Mouse (Mus musculus): Measurements from ENCODE around the gene Serpina6.

The Serpina6 gene

GRCm38 (mm10) chr12:103657991-103658390 is 979 bp upstream of the Serpina6 start:
- DNase-seq (ENCODE audit: extremely low spot score, low read depth, low spot score) = no peak

DNA sequence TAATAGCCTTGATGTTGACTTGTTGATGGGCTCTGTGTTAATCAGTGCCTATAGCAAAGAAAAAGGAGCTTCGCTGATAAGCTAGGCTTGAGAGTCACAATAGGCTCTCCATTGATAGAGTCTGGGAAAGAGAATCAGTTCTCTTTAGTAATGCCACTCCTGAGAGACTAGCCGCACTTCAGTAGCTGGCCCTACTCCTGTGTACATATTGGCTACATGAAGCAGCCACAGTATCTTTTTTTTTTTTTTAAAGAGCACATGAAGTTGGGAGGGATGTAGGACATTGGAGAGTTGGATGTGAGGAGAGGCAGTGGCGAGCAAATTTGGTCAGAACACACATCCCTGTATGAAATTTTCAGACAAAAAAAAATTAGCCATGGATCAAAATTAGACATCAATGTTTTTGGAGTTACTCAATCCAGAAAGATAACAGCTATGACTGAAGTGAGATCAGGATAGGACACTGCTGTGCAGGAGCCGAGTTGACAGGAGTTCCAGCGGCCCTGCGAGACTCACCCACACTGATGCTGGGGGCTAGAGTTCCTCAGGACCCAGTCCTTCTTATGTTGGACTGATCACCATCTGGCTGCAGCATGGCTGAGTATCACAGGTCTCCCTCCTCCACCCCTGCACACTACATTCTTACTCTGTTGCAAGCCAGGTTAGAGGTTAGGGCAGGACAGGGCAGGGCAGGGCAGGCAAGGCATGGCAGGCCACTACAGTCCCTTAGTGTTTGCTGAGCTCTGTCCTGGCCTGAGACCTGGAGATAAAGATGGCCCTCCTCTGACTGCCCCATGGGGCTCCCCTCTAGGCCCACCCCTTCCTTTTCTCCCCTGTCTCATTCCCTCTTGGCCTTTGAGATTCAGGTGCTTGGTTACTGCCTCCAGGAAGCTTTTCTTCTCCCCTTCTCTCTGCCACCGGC is 1.6 kb downstream of the Serpina6 start:
- DNase-seq (ENCODE audit: extremely low spot score, low read depth, low spot score) = no peak

DNA sequence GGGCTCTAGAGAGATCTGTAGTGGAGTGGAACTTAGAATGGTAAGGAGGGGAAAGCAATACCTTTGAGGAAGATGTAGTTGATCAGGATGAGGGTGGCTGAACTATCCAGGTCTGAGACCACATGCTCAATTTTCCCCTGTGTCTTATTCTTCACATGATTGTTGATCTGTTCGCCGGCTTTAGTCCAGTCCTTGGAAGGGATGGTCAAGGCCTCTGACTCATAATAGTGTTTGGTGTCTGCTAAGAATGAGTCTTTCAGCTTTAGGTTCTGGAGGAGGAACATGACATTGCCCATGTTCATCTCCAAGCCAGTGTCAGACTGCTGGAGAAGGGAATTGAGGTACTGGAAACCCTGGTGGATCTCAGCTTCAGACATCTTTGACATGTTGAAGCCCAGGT is 3.2 kb downstream of the Serpina6 start:
- DNase-seq (ENCODE audit: extremely low spot score, low read depth, low spot score) = no peak

GRCm38 (mm10) chr12:103646314-103646713 is 10.7 kb downstream of the Serpina6 start:
- no peak for DNase-seq (ENCODE audit: extremely low spot score, low read depth, low spot score)

DNA sequence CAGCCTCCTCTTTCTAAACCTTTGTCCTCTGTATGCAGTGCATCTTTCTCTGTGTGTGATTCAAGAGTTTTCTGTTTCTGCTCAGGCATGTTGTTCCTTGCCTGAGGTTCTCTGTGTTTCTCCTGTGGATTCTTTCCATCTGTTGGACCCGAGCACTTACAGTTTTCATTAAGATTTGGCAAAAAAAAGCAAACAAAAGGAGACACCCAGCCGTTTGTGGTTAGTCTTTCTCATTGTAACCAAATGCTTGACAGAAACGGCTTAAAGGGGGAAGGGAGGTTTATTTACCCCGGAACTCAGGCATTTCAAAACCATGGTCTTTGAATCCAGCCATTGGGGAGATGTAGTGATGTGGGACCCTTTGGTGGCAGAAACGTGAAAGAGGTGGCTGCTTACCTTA is 12.4 kb downstream of the Serpina6 start:
- DNase-seq (ENCODE audit: extremely low spot score, low read depth, low spot score) = no peak

- DNase-seq (ENCODE audit: extremely low spot score, low read depth, low spot score) = no peak
Observed at GRCm38 (mm10) chr12:103643818-103644217, 13.2 kb downstream of the Serpina6 start.

DNA sequence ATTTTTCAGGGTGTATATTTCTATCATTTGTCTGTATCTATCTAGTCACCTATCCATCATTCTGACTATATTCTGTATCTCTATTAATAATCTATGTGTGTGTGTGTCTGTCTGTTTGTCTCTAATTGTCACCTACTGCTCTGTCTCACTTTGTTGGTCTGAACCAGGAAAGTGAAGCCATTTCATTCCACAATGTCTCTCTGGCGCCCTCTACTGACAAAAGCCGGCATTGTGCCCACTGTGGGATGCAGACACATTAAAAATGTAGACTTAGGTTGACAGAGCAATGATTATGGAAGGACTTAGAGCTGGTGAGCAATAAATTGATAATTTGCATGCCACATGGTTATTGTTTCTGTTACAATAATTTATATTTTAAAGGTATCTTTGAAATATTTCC is 13.7 kb downstream of the Serpina6 start:
- DNase-seq (ENCODE audit: extremely low spot score, low read depth, low spot score) = peak; percentile 35

DNA sequence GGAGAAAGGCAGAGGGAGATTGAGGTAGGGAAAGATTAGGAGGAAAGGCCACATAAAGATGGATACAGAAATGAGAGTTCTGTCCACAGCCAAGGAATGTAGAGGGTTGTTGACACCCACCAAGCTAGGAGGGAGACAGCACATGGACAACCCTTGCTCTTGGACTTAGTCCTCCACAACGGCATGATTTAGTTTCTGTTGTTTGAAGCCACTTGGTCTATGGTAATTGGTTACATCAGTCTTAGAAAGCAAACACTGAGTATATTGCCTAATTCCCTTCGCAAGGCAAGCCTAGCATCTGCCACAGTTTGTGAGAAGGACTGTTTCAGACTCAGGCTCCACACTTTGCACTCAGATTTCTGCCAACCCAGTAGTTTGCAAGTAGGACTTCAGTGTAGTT is 21.2 kb downstream of the Serpina6 start:
- DNase-seq (ENCODE audit: extremely low spot score, low read depth, low spot score) = no peak

DNA sequence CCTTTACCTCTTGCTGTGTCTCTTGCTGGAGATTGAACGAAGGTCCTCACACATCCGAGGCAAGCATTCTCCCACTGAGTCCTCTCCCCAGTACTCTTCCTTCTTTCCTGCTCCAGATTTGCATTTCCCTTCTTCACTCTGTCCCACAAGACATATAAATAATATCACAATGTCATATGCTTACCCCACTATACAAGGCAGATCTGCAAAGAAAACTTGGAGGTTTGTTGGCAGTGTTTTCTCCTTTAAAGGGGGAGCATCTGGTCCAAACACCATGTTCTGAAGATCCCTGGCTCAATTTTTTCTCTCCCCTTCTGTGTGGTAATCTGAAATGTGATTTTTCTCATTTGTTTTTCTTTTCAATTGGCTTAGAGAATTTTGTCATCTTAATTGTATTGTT is 22.6 kb downstream of the Serpina6 start:
- no peak for DNase-seq (ENCODE audit: extremely low spot score, low read depth, low spot score)

DNA sequence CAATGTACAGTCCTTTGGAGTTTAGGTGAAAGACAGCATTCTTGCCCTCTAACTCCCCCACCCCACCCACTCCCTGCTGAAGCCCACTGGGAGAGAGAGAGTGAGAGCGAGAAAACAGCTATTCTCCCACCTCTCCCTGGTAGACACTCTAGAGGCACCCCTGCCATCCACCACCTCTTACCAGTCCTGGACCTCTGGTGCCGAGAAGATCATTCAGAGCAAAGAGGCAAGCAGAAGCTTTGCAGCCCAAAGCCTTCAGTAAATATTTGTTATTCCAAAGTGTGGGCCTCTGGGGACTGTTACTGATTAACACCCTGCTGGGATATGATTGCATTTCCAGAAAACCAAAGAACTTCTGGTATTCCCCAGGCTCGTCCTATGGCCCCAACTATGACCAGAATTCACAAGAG is 25.8 kb downstream of the Serpina6 start, which contains the start of gene Serpina10:
Serpina10 (minus strand) TSS at position 242 of the 410 bp plus-strand sequence.
- DNase-seq (ENCODE audit: extremely low spot score, low read depth, low spot score) = no peak

GRCm38 (mm10) chr12:103616860-103617261 is 40.2 kb downstream of the Serpina6 start:
- DNase-seq (ENCODE audit: extremely low spot score, low read depth, low spot score) = no peak

- no peak for DNase-seq (ENCODE audit: extremely low spot score, low read depth, low spot score)
Observed at GRCm38 (mm10) chr12:103615734-103616133, 41.3 kb downstream of the Serpina6 start.

GRCm38 (mm10) chr12:103615141-103615540 is 41.9 kb downstream of the Serpina6 start:
- no peak for DNase-seq (ENCODE audit: extremely low spot score, low read depth, low spot score)

GRCm38 (mm10) chr12:103601839-103602238 is 55.2 kb downstream of the Serpina6 start:
- DNase-seq (ENCODE audit: extremely low spot score, low read depth, low spot score) = no peak

DNA sequence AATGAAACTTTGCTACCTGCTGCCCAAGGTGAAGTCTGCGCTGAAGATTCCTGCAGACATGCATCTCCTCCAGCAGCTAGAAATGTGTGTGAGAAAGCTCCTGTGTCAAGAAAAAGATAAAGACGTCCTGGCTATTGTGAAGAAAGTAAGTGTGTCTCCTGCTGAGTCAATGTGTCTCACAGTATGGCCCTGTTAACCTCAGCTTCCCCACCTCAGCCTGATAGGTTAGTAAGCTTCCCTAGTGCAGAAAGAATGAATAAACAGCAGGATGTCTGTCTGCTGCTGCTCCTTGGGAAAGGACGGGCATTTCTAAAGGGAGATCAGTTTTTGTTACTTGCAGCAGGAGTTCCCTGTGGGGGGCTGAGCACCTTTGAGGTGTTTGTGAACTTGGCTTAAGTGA is 56.6 kb downstream of the Serpina6 start:
- DNase-seq (ENCODE audit: extremely low spot score, low read depth, low spot score) = no peak

GRCm38 (mm10) chr12:103598411-103598810 is 58.6 kb downstream of the Serpina6 start:
- DNase-seq (ENCODE audit: extremely low spot score, low read depth, low spot score) = no peak
